Mouse (Mus musculus) limb, embryonic 10.5 days (tissue): ENCODE measurements around the gene Lrrtm4. TPM values are rescaled to one million over a fixed set of nuclear protein-coding genes. Genes with fewer than 3 reads are reported as not detected.

Experiments used
- DNase-seq: peaks from one replicate; pipeline ENCODE4 v3.0.0-alpha.2; 2017; ENCODE audit warnings: low spot score
- H3K27ac ChIP-seq: fragments of 300-500 bp; sonication (generic); 2 replicates; pipeline ENCODE4 v1.5.1; 2016; ENCODE audit warnings: mild to moderate bottlenecking
- H3K27me3 ChIP-seq: fragments of 300-500 bp; sonication (generic); 2 replicates; pipeline ENCODE4 v1.6.1; 2016; ENCODE audit warnings: low read depth, mild to moderate bottlenecking; ENCODE audit not compliant: poor library complexity, severe bottlenecking
- H3K36me3 ChIP-seq: fragments of 300-500 bp; sonication (generic); 2 replicates; pipeline ENCODE4 v1.6.1; 2016; ENCODE audit warnings: mild to moderate bottlenecking, moderate library complexity
- H3K4me1 ChIP-seq: fragments of 300-500 bp; sonication (generic); 2 replicates; pipeline ENCODE4 v1.6.1; 2016
- H3K4me3 ChIP-seq: fragments of 300-500 bp; sonication (generic); 2 replicates; pipeline ENCODE4 v1.5.1; 2016; ENCODE audit warnings: mild to moderate bottlenecking, moderate library complexity
- H3K9me3 ChIP-seq: fragments of 300-500 bp; sonication (generic); replicated peaks from 2 replicates; pipeline ENCODE4 v1.6.1; 2016; ENCODE audit warnings: mild to moderate bottlenecking
- WGBS: fragments of 180-500 bp; shearing (Covaris S2); methylation state at CpG from one replicate; pipeline ENCODE4 v1.1.7; 2016; 5-methylcytosine and 5-hydroxymethylcytosine counted together
- polyA plus RNA-seq: library from polyadenylated mRNA; unstranded; fragments of >200 nt; fragmentation: Nextera tagmentation; extraction: Ambion mirVana; gene quantifications from 2 replicates; pipeline ENCODE4 v1.2.1, GENCODE M21; 2016

Lrrtm4 gene
- polyA plus RNA-seq, 1 experiment from 2014 or later = 1.9 TPM

- 87% methylated on average over 1 of the region's 1 CpGs for WGBS
- H3K36me3 ChIP-seq = no peaks in the 10 kb centered on the region
- no peaks in the 10 kb centered on the region for H3K4me1 ChIP-seq
- no peak overlapping the region for H3K27ac ChIP-seq
- H3K27me3 ChIP-seq = no peaks in the 10 kb centered on the region
- H3K9me3 ChIP-seq = no peaks in the 10 kb centered on the region
- DNase-seq = no peak
- H3K4me3 ChIP-seq = no peak overlapping the region
These were observed 338.4 kb downstream of the Lrrtm4 start for GRCm38 (mm10) chr6:80357092-80357491.

- Histone ChIP-seq H3K27ac (no peak overlapping the region), H3K27me3 (no peaks in the 10 kb centered on the region), H3K4me1 (no peaks in the 10 kb centered on the region), H3K36me3 (no peaks in the 10 kb centered on the region), H3K9me3 (no peaks in the 10 kb centered on the region), H3K4me3 (no peak overlapping the region)
- DNase-seq = no peak
These were observed 344.9 kb downstream of the Lrrtm4 start for GRCm38 (mm10) chr6:80363593-80363992.

GRCm38 (mm10) chr6:80366532-80366931 lies 347.9 kb downstream of the Lrrtm4 start:
- Histone ChIP-seq H3K36me3 (no peaks in the 10 kb centered on the region), H3K27ac (no peak overlapping the region), H3K4me3 (no peak overlapping the region), H3K4me1 (no peaks in the 10 kb centered on the region), H3K9me3 (no peaks in the 10 kb centered on the region), H3K27me3 (no peaks in the 10 kb centered on the region)
- no peak for DNase-seq
- 83% methylated on average over 4 of the region's 4 CpGs for WGBS

- H3K36me3 ChIP-seq = no peaks in the 10 kb centered on the region
- DNase-seq = no peak
These were observed 370.9 kb downstream of the Lrrtm4 start for GRCm38 (mm10) chr6:80389571-80389970.

GRCm38 (mm10) chr6:80406757-80407156 lies 388.1 kb downstream of the Lrrtm4 start:
- H3K9me3 ChIP-seq = no peaks in the 10 kb centered on the region
- no peaks in the 10 kb centered on the region for H3K27me3 ChIP-seq
- H3K27ac ChIP-seq = no peak overlapping the region
- no peak overlapping the region for H3K4me3 ChIP-seq
- no peaks in the 10 kb centered on the region for H3K36me3 ChIP-seq
- H3K4me1 ChIP-seq = no peaks in the 10 kb centered on the region
- DNase-seq = no peak
- WGBS = 87% methylated on average over 1 of the region's 1 CpGs

More at GRCm38 (mm10) chr6:80389571-80389970, 370.9 kb downstream of the Lrrtm4 start:
- Histone ChIP-seq H3K4me1 (no peaks in the 10 kb centered on the region), H3K27ac (no peak overlapping the region), H3K27me3 (no peaks in the 10 kb centered on the region), H3K9me3 (no peaks in the 10 kb centered on the region), H3K4me3 (no peak overlapping the region)
- WGBS = 85% methylated on average over 4 of the region's 4 CpGs

GRCm38 (mm10) chr6:80440135-80440534 lies 421.5 kb downstream of the Lrrtm4 start:
- no peaks in the 10 kb centered on the region for H3K27me3 ChIP-seq
- DNase-seq = no peak
- H3K36me3 ChIP-seq = no peaks in the 10 kb centered on the region
- H3K9me3 ChIP-seq = no peaks in the 10 kb centered on the region
- H3K4me1 ChIP-seq = no peaks in the 10 kb centered on the region
- no peak overlapping the region for H3K27ac ChIP-seq
- H3K4me3 ChIP-seq = no peak overlapping the region

GRCm38 (mm10) chr6:80470546-80470945 lies 451.9 kb downstream of the Lrrtm4 start:
- Histone ChIP-seq H3K4me3 (no peak overlapping the region), H3K36me3 (no peaks in the 10 kb centered on the region), H3K27ac (no peak overlapping the region), H3K4me1 (no peaks in the 10 kb centered on the region), H3K27me3 (no peaks in the 10 kb centered on the region), H3K9me3 (no peaks in the 10 kb centered on the region)
- no peak for DNase-seq
- WGBS = 80% methylated on average over 4 of the region's 4 CpGs

GRCm38 (mm10) chr6:80476153-80476552 lies 457.5 kb downstream of the Lrrtm4 start:
- Histone ChIP-seq H3K4me3 (no peak overlapping the region), H3K36me3 (no peaks in the 10 kb centered on the region), H3K27ac (no peak overlapping the region), H3K4me1 (no peaks in the 10 kb centered on the region), H3K27me3 (no peaks in the 10 kb centered on the region), H3K9me3 (no peaks in the 10 kb centered on the region)
- no peak for DNase-seq
- 88% methylated on average over 3 of the region's 3 CpGs for WGBS

- Histone ChIP-seq H3K27ac (no peak overlapping the region), H3K4me1 (no peaks in the 10 kb centered on the region), H3K27me3 (no peaks in the 10 kb centered on the region), H3K9me3 (no peaks in the 10 kb centered on the region), H3K36me3 (no peaks in the 10 kb centered on the region), H3K4me3 (no peak overlapping the region)
- 16% methylated on average over 1 of the region's 1 CpGs for WGBS
- DNase-seq = no peak
These were observed 526.3 kb downstream of the Lrrtm4 start for GRCm38 (mm10) chr6:80545017-80545416.

- Histone ChIP-seq H3K36me3 (no peaks in the 10 kb centered on the region), H3K27me3 (no peaks in the 10 kb centered on the region), H3K4me3 (no peak overlapping the region), H3K27ac (no peak overlapping the region), H3K4me1 (no peaks in the 10 kb centered on the region), H3K9me3 (no peaks in the 10 kb centered on the region)
- DNase-seq = no peak
These were observed 531.2 kb downstream of the Lrrtm4 start for GRCm38 (mm10) chr6:80549907-80550306.

- Histone ChIP-seq H3K4me3 (no peak overlapping the region), H3K27ac (no peak overlapping the region), H3K4me1 (no peaks in the 10 kb centered on the region), H3K27me3 (no peaks in the 10 kb centered on the region), H3K36me3 (no peaks in the 10 kb centered on the region), H3K9me3 (no peaks in the 10 kb centered on the region)
- DNase-seq = no peak
- 98% methylated on average over 2 of the region's 2 CpGs for WGBS
These were observed 534.7 kb downstream of the Lrrtm4 start for GRCm38 (mm10) chr6:80553398-80553797.

GRCm38 (mm10) chr6:80554991-80555390 lies 536.3 kb downstream of the Lrrtm4 start:
- H3K36me3 ChIP-seq = no peaks in the 10 kb centered on the region
- no peaks in the 10 kb centered on the region for H3K4me1 ChIP-seq
- H3K4me3 ChIP-seq = no peak overlapping the region
- H3K27me3 ChIP-seq = no peaks in the 10 kb centered on the region
- no peak for DNase-seq
- no peaks in the 10 kb centered on the region for H3K9me3 ChIP-seq
- no peak overlapping the region for H3K27ac ChIP-seq

GRCm38 (mm10) chr6:80577227-80577626 lies 558.5 kb downstream of the Lrrtm4 start:
- H3K4me3 ChIP-seq = no peak overlapping the region
- no peaks in the 10 kb centered on the region for H3K9me3 ChIP-seq
- WGBS = 93% methylated on average over 2 of the region's 2 CpGs
- no peak for DNase-seq
- no peak overlapping the region for H3K27ac ChIP-seq
- no peaks in the 10 kb centered on the region for H3K36me3 ChIP-seq
- H3K4me1 ChIP-seq = no peaks in the 10 kb centered on the region
- no peaks in the 10 kb centered on the region for H3K27me3 ChIP-seq

- no peak overlapping the region for H3K4me3 ChIP-seq
- H3K9me3 ChIP-seq = no peaks in the 10 kb centered on the region
- H3K4me1 ChIP-seq = no peaks in the 10 kb centered on the region
- no peaks in the 10 kb centered on the region for H3K27me3 ChIP-seq
- H3K27ac ChIP-seq = no peak overlapping the region
- DNase-seq = no peak
- 89% methylated on average over 1 of the region's 1 CpGs for WGBS
- H3K36me3 ChIP-seq = no peaks in the 10 kb centered on the region
These were observed 563.5 kb downstream of the Lrrtm4 start for GRCm38 (mm10) chr6:80582225-80582624.
